Mouse (Mus musculus) 3T3-L1 (cell line): ENCODE measurements around the gene Pla2g12b.
A peak's percentile ranks its signal among the peaks of the same experiment; 100 is the strongest.

Source experiments
- DNase-seq: peaks from one replicate; pipeline ENCODE4 v3.0.0-alpha.2; 2015; ENCODE audit warnings: low read depth, low spot score

Gene Pla2g12b

DNA sequence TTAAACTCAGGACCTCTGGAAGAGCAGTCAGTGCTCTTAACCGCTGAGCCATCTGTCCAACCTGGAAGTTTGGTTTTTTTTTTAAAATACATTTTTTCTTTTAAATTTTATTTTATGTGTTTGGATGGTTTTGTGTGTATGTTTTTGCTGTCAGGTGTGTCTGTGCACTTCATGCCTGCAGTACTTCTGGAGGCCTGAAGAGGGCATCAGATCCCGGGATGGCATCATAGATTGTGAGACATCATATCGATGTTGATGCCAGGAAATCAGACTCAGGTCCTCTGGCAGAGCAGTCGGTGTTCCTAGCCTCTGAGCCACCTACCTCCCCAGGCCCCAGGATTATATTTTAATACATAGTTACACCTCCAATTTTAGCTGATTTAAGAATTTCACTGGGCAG lies 10.3 kb downstream of the Pla2g12b start:
- no peak for DNase-seq

DNA sequence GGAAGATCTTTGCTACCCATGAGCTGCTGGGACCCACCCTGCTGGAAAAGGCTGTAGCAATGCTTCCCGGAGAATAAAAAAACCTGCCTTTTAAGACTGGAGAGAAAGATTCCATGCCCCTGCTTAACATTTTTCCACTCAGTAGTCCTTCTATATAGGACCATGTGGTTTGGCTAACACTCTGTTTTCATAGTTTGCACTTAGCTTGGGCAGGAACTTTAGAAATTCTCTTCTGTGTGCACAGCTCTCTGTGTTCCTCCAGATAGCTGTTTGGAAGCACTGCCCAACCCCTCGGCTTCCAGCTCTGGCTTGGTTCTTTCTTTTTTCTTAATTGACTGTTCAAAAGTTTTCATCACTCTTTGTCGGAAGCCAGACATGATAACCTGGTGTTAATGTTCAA lies 13.2 kb downstream of the Pla2g12b start:
- DNase-seq = no peak

DNA sequence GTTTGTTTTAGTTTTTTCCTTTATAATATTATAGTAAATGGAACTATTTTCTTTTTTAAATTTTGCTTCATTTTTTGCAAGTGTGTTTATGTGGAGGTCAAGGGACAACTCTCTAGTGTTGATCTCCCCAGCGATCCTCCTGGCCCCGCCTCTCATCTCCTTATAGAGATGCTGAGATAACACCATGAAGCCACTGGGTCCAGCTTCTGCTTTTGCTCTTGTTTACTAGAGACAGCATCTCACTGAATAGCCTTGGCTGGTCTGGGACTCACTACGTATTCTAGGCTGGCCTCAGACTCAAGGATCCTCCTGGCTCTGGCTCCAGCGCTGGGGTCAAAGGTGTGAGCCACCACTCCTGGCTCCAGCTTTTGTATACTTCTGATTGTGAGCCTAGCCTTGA lies 16.1 kb downstream of the Pla2g12b start:
- no peak for DNase-seq

GRCm38 (mm10) chr10:59424453-59424852 lies 21.0 kb downstream of the Pla2g12b start:
- no peak for DNase-seq

DNA sequence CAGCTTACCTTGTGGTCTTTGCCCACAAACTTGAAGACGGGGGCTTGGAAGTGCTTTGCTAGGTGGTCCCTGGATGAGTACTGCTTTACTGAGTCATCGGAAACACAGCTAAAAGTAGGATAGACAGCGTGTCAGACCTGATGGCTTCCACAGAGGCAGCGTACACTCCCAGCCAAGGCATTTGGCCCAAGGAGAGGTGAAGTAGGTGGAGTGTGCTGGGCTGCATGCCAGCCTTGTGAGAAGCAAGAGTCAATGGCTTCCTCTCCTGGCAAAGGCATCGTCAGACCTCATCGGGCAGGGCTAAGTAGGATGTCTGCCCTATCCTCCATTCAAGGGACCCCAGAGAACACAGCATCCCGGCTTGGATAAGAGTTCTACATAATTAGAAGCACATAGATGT lies 21.9 kb downstream of the Pla2g12b start:
- peak; percentile 56 for DNase-seq

DNA sequence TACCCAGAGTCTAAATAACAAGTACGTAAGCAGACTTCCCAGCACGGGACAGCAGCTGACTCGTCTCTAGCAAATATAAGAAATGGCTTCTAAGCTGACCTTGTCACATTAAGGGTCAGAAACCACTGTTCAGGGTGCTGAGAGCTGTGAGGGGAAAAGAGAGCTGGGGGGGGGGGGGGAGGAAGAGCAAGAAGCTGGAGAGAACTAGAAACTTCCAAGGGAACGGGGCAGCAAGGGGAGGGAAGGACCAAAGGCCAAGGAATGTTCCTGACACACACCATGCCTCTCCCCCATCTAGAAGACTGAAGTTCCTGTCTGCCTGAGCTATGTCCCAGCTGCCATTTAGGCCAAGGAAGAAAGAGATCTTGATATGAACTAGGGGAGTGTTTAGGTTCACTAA lies 22.9 kb downstream of the Pla2g12b start:
- DNase-seq = no peak

GRCm38 (mm10) chr10:59429448-59430135 lies 26.1 kb downstream of the Pla2g12b start:
- DNase-seq = peak; percentile 52

DNA sequence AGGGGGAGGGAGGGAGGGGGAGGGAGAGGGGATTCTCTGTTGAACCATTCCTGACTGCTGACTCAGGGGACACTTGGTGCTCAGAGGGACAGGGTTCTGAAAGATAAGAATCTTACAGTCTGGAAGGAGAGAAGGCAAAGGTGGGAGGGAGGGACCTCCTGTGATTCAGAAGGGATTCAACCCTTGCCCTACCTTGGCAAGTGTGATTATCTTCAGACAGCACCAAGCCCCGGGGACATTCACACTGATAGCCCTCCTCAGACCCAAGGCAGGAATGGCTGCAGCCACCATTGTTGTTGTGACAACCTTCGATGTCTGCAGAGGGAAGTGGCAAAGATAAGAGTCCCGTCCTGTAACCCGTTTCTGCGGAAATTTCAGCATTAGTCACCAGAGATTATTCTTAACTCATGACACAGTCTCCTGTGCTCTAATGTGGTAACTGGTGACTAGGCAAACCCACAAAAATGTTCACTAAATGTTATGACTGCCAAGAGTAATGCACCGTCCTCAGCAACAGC lies 27.3 kb downstream of the Pla2g12b start:
- peak; percentile 96 for DNase-seq

DNA sequence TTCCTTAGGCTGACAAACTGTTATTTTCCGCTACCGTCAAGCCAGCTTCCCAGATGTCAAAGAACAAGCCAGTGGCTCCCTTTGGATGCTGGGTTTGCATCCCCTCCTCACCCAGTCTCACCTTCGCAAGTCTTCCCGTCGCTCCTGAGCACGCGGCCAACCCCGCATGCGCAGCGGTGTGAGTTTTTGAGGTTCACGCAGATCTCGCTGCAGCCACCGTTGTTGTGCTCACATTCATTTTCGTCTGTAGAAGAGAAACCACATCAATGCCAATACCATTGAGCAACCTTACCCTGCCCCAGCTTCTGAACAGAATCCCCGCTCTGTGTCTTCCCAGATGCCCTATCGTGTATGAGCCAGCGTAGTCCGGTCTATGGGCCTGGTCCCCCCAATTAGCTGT lies 32.3 kb downstream of the Pla2g12b start:
- no peak for DNase-seq

DNA sequence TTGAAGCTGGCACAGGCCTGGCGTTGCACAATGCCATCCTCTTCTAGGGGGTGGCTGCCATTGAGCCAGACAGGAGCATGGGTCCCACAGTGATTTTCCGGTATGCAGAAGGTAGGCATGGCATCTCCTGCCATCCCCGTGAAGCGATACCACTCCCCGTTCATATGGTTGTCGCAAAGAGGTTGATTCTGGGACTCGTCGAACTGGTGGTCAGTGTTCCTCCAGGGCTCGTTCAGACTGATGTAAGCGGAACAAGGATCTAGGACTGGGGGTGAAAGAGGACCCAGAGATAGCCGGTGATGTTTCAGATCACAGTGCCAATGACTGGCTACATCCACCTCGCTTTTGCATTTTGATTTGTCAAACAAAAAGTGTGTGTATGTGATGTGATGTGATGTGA lies 35.2 kb downstream of the Pla2g12b start:
- DNase-seq = no peak

GRCm38 (mm10) chr10:59439508-59439931 lies 36.1 kb downstream of the Pla2g12b start:
- DNase-seq = peak; percentile 59

GRCm38 (mm10) chr10:59440177-59440576 lies 36.7 kb downstream of the Pla2g12b start:
- no peak for DNase-seq

DNA sequence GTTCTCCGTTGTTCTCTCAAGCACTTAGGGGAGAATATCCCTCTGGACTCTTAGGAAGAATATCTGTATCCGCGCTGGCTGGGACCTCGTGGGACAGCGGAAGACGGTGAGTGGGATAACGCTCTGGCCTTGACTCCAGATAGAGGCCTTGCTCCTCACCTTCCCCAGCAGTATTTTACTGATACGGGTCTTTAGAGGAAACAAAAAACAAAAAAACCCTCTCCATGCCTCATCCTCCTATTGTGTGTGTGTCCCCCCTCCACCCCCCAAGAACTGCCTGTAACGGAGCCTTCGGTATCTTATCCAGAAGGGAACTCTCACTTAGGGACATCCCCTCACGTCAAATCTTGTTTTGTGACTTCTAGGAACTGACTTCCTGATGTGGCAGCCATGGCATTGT lies 38.3 kb downstream of the Pla2g12b start, which contains the start of gene Oit3:
Oit3 (minus strand) TSS at position 44 of the 400 bp plus-strand sequence.
- no peak for DNase-seq

DNA sequence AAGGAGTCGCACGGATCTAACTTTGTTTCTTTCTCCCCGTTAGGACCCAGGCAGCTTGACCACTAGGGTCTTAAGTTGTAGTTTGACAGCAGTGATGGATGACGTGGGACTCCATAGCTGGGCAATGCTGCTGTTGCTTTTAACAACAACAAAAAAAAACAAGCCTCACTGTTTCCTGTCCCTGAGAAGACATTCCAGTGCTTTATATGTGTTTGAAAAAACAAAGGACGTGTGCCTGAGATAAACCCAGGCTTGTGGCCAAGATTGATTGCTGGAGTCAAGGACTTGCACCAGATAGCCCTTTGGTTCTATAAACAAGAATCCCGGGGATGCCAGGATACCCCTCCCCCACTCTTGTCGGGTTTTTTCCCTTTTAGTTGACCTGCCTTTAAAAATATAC lies 39.8 kb downstream of the Pla2g12b start:
- DNase-seq = no peak

DNA sequence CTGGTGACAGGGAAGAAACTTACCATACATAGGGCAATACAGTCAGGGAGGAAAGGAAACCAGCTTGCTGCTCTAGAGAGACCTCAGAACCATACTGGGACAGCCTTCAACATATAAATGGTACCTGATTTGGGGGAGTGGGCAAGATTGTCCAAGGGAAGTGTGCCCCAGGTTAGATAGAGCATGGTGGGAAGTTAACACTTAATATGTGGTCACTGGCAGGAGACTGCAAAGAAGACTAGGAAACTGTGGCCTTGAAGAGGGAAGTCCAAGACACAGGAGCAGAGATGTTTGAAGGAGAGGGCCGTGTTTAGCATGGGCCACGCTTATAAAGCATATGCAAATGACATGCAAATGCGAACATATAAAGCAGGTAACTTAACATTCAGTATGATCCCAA lies 40.6 kb downstream of the Pla2g12b start:
- no peak for DNase-seq

GRCm38 (mm10) chr10:59444635-59445034 lies 41.2 kb downstream of the Pla2g12b start:
- no peak for DNase-seq

DNA sequence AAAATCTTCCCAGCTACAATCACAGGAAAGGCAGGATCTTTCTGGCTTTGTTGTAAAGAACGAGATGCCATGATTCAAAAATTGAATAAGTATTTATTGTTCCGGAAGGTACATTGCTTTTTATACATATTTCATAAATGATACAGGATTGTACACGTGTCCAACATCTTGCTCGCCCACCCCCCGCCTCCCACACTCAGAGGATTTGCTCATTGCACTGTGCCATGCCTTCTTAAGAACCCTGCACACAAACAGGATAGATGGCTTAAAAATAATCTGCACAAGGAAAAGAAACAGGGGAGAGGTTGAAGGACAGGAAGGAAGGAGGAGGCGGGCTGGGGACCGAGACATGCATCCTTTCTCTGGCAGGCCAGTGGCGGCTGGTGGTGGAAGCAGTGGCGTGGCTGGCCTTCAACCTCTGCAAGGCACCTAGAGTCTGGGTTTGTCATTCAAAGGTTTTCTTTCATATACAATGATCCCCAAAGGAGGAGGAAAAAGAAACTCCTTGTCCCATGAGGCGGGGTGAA lies 43.5 kb downstream of the Pla2g12b start:
- no peak for DNase-seq

GRCm38 (mm10) chr10:59447546-59447945 lies 44.1 kb downstream of the Pla2g12b start:
- DNase-seq = no peak

DNA sequence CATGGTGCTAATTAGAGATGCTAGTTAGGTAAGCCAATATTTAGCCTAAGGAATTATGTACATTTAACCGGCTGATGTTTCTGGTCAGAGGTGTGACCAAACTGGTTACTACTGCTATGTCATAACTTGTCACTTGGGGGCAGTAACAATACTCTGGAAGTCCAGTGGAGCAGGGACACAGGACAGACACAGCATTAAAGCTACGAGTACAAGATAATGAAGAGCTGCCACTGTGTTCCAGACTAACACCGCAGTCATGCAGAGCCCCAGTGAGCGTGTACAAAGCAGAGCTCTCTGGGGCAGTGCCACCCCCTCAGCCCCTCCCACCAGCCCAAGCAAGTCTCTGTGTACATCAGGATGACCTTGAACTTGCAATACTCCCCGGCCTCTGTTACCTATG lies 48.4 kb downstream of the Pla2g12b start:
- peak; percentile 71 for DNase-seq

DNA sequence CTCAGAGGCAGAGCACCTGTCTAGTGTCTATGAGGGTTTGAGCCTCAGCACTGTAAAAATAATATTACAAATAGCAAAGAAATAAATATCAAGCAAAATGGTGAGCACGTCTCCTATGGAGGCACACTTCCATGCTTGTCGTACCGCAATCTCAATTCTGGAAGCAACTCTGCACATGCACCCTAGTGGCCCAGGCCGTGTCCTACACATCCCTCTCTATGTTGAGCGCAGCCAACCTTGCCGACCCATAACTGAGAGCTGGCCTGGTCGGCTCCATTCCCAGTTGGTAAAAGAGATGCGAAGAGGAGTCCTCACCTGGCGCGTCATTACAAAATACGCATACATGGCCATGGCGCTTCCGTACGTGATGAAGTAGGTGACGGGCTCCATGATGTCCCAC lies 51.2 kb downstream of the Pla2g12b start:
- no peak for DNase-seq

DNA sequence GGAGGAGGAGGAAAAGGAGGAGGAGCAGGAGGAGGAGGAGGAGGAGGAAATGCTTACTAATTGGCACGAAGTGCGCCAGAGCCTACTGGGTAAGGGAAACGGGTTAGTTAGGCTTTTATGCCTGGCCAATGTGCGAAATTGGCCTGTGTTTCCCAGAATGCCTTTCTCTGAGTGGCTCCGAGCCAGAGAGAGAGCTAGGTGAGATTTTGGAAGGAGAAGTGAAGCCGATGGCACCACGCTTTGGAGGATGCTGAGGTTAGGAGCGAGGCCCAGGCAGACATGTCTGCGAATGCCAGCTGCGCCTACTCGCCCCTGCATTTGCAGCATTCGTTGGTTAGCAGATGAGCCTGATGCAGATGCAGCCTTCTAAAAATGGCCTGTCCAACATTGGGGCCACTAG lies 56.3 kb downstream of the Pla2g12b start:
- DNase-seq = no peak

DNA sequence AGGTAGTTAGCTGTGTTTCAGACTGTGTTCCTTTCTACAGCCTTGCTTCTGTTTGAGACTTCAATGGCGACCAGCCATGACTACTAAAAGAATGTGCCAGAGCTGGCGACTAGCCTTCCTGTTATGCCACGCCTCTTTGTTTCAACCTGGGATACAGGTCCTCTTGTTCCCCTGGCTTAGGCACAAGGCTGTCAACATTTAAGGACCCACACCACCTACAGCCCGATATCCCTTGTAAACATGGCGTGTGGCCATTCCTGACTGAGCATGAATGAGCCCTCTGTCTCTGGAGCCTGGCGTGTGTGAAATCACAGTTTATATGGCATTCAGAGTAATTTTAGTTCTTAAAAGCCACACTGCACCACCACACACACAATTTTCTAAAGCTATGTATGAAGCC lies 58.8 kb downstream of the Pla2g12b start:
- DNase-seq = no peak

DNA sequence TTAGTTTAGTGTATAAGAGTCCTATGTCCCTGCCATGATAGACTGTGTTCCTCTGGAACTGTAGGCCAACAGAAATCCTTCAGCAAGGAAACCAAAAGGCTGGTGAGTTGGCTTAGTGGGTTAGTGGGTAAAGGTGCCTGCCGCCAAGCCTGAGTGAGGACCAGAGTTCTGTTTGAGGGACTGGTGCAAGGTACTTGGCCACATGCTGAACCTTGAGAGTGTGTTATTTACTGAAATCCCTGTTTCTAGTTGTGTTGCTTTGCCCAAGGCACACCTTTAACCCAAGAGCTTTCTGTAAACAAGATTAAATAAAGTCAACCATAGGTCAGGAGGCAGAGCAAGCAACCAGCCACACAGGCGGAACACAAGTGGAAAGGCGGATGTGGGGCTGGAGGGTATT lies 62.1 kb downstream of the Pla2g12b start:
- no peak for DNase-seq
